Mouse (Mus musculus): ENCODE results near the gene Cmtm8.

- no peak for TF ChIP-seq CTCF (IDR thresholded peaks at IDR 0.05; ENCODE audit: control insufficient read depth, insufficient read depth, insufficient read length)
- TF ChIP-seq MAX (IDR thresholded peaks at IDR 0.05): no peak
- TF ChIP-seq MYOD1 (IDR thresholded peaks at IDR 0.05; ENCODE audit: control insufficient read depth, insufficient read length, low read depth): no peak
- no peak for TF ChIP-seq USF1 (IDR thresholded peaks at IDR 0.05; ENCODE audit: low read depth)
- no peak for TF ChIP-seq MYOG (IDR thresholded peaks at IDR 0.05; ENCODE audit: control insufficient read depth, extremely low read depth, insufficient read length)
- TF ChIP-seq CEBPB (IDR thresholded peaks at IDR 0.05; ENCODE audit: low read depth): no peak
Observed at GRCm38 (mm10) chr9:114745163-114745562, 98.8 kb downstream of the Cmtm8 start.
